Mouse (Mus musculus): ENCODE measurements around the gene Morn4. TPM values are rescaled to one million over a fixed set of nuclear protein-coding genes. Genes with fewer than 3 reads are reported as not detected.

Morn4 gene
- polyA plus RNA-seq, 1 experiment from 2014 or later: 116 TPM

- 64% methylated on average over 11 of the region's 11 CpGs for WGBS
- no peaks in the 10 kb centered on the region for H3K9me3 ChIP-seq (replicated peaks)
- no peak overlapping the region for H3K9ac ChIP-seq (replicated peaks)
- no peak for ATAC-seq (ENCODE audit: low FRiP score)
- no peak overlapping the region for H3K4me3 ChIP-seq (replicated peaks)
- H3K4me2 ChIP-seq: no peak overlapping the region
- peaks cover 4% of the 10 kb centered on the region; the same call in 1 of the 2 replicates for H3K4me1 ChIP-seq
- no peaks in the 10 kb centered on the region for H3K27me3 ChIP-seq (replicated peaks)
- peaks cover 25% of the 10 kb centered on the region for H3K36me3 ChIP-seq
- H3K27ac ChIP-seq (replicated peaks): no peak overlapping the region
Observed at GRCm38 (mm10) chr19:42080469-42080868, 5.7 kb downstream of the Morn4 start.

- H3K27me3 ChIP-seq (replicated peaks): no peaks in the 10 kb centered on the region
- WGBS: 84% methylated on average over 5 of the region's 5 CpGs
- no peaks in the 10 kb centered on the region for H3K9me3 ChIP-seq (replicated peaks)
- ATAC-seq (ENCODE audit: low FRiP score): no peak
- no peak overlapping the region for H3K27ac ChIP-seq (replicated peaks)
- no peak overlapping the region for H3K4me3 ChIP-seq (replicated peaks)
- peaks cover 30% of the 10 kb centered on the region for H3K36me3 ChIP-seq
- H3K9ac ChIP-seq (replicated peaks): no peak overlapping the region
- H3K4me1 ChIP-seq: 0 out of 2 replicates have a peak, but pooled peaks cover 2% of the 10 kb centered on the region
- H3K4me2 ChIP-seq: no peak overlapping the region
Observed at GRCm38 (mm10) chr19:42079950-42080349, 6.2 kb downstream of the Morn4 start.

- Histone ChIP-seq H3K27ac (replicated peaks) (no peak overlapping the region), H3K9me3 (replicated peaks) (no peaks in the 10 kb centered on the region), H3K4me2 (no peak overlapping the region), H3K4me3 (replicated peaks) (no peak overlapping the region), H3K9ac (replicated peaks) (no peak overlapping the region), H3K27me3 (replicated peaks) (no peaks in the 10 kb centered on the region), H3K4me1 (no peaks in the 10 kb centered on the region), H3K36me3 (peaks cover 40% of the 10 kb centered on the region)
- no peak for ATAC-seq (ENCODE audit: low FRiP score)
- 94% methylated on average over 12 of the region's 12 CpGs for WGBS
Observed at GRCm38 (mm10) chr19:42079006-42079405, 7.2 kb downstream of the Morn4 start.

GRCm38 (mm10) chr19:42078566-42078965 is 7.6 kb downstream of the Morn4 start:
- Histone ChIP-seq H3K4me3 (replicated peaks) (no peak overlapping the region), H3K4me2 (no peak overlapping the region), H3K27ac (replicated peaks) (no peak overlapping the region), H3K9ac (replicated peaks) (no peak overlapping the region), H3K4me1 (no peaks in the 10 kb centered on the region), H3K27me3 (replicated peaks) (no peaks in the 10 kb centered on the region), H3K9me3 (replicated peaks) (no peaks in the 10 kb centered on the region), H3K36me3 (peaks cover 43% of the 10 kb centered on the region)
- ATAC-seq (ENCODE audit: low FRiP score): no peak
- WGBS: 96% methylated on average over 8 of the region's 8 CpGs

- H3K36me3 ChIP-seq: peaks cover 48% of the 10 kb centered on the region
- H3K27me3 ChIP-seq (replicated peaks): no peaks in the 10 kb centered on the region
- no peak overlapping the region for H3K27ac ChIP-seq (replicated peaks)
- no peaks in the 10 kb centered on the region for H3K4me1 ChIP-seq
- no peak overlapping the region for H3K4me3 ChIP-seq (replicated peaks)
- H3K4me2 ChIP-seq: no peak overlapping the region
- no peaks in the 10 kb centered on the region for H3K9me3 ChIP-seq (replicated peaks)
- ATAC-seq (ENCODE audit: low FRiP score): no peak
- H3K9ac ChIP-seq (replicated peaks): no peak overlapping the region
- WGBS: 88% methylated on average over 16 of the region's 16 CpGs
Observed at GRCm38 (mm10) chr19:42075992-42076391, 10.2 kb downstream of the Morn4 start.

- no peak for ATAC-seq (ENCODE audit: low FRiP score)
- no peak overlapping the region for H3K4me2 ChIP-seq
- H3K9me3 ChIP-seq (replicated peaks): no peaks in the 10 kb centered on the region
- H3K27ac ChIP-seq (replicated peaks): no peak overlapping the region
- H3K9ac ChIP-seq (replicated peaks): no peak overlapping the region
- WGBS: 83% methylated on average over 2 of the region's 2 CpGs
- peaks cover 48% of the 10 kb centered on the region for H3K36me3 ChIP-seq
- H3K4me3 ChIP-seq (replicated peaks): no peak overlapping the region
- H3K27me3 ChIP-seq (replicated peaks): no peaks in the 10 kb centered on the region
- no peaks in the 10 kb centered on the region for H3K4me1 ChIP-seq
Observed at GRCm38 (mm10) chr19:42075051-42075450, 11.1 kb downstream of the Morn4 start.

- no peaks in the 10 kb centered on the region for H3K4me1 ChIP-seq
- no peak overlapping the region for H3K9ac ChIP-seq (replicated peaks)
- no peaks in the 10 kb centered on the region for H3K9me3 ChIP-seq (replicated peaks)
- no peak overlapping the region for H3K4me3 ChIP-seq (replicated peaks)
- peaks cover 41% of the 10 kb centered on the region for H3K36me3 ChIP-seq
- no peaks in the 10 kb centered on the region for H3K27me3 ChIP-seq (replicated peaks)
- no peak overlapping the region for H3K27ac ChIP-seq (replicated peaks)
- 84% methylated on average over 7 of the region's 7 CpGs for WGBS
- H3K4me2 ChIP-seq: no peak overlapping the region
- ATAC-seq (ENCODE audit: low FRiP score): no peak
Observed at GRCm38 (mm10) chr19:42072802-42073201, 13.4 kb downstream of the Morn4 start.

- Histone ChIP-seq H3K9me3 (replicated peaks) (no peaks in the 10 kb centered on the region), H3K27me3 (replicated peaks) (no peaks in the 10 kb centered on the region), H3K27ac (replicated peaks) (no peak overlapping the region), H3K4me2 (no peak overlapping the region), H3K4me1 (no peaks in the 10 kb centered on the region), H3K4me3 (replicated peaks) (no peak overlapping the region), H3K9ac (replicated peaks) (no peak overlapping the region), H3K36me3 (peaks cover 37% of the 10 kb centered on the region)
- 85% methylated on average over 15 of the region's 15 CpGs for WGBS
- ATAC-seq (ENCODE audit: low FRiP score): no peak
Observed at GRCm38 (mm10) chr19:42071886-42072608, 14.1 kb downstream of the Morn4 start.

- Histone ChIP-seq H3K4me1 (no peaks in the 10 kb centered on the region), H3K27ac (replicated peaks) (no peak overlapping the region), H3K36me3 (peaks cover 31% of the 10 kb centered on the region), H3K4me2 (no peak overlapping the region), H3K4me3 (replicated peaks) (no peak overlapping the region), H3K9me3 (replicated peaks) (no peaks in the 10 kb centered on the region), H3K9ac (replicated peaks) (no peak overlapping the region), H3K27me3 (replicated peaks) (no peaks in the 10 kb centered on the region)
- ATAC-seq (ENCODE audit: low FRiP score): no peak
- WGBS: 85% methylated on average over 7 of the region's 7 CpGs
Observed at GRCm38 (mm10) chr19:42071221-42071620, 14.9 kb downstream of the Morn4 start.

GRCm38 (mm10) chr19:42069241-42069525 is 17.0 kb downstream of the Morn4 start:
- Histone ChIP-seq H3K36me3 (peaks cover 10% of the 10 kb centered on the region; the same call in 1 of the 2 replicates), H3K4me2 (no peak overlapping the region), H3K4me3 (replicated peaks) (no peak overlapping the region), H3K4me1 (no peaks in the 10 kb centered on the region), H3K9ac (replicated peaks) (no peak overlapping the region), H3K27me3 (replicated peaks) (no peaks in the 10 kb centered on the region), H3K27ac (replicated peaks) (no peak overlapping the region), H3K9me3 (replicated peaks) (no peaks in the 10 kb centered on the region)
- 69% methylated on average over 6 of the region's 6 CpGs for WGBS
- ATAC-seq (ENCODE audit: low FRiP score): no peak

- no peak overlapping the region for H3K9ac ChIP-seq (replicated peaks)
- ATAC-seq (ENCODE audit: low FRiP score): no peak
- H3K4me3 ChIP-seq (replicated peaks): no peak overlapping the region
- 88% methylated on average over 11 of the region's 11 CpGs for WGBS
- H3K4me1 ChIP-seq: no peaks in the 10 kb centered on the region
- no peaks in the 10 kb centered on the region for H3K27me3 ChIP-seq (replicated peaks)
- H3K4me2 ChIP-seq: no peak overlapping the region
- no peak overlapping the region for H3K27ac ChIP-seq (replicated peaks)
- no peaks in the 10 kb centered on the region for H3K9me3 ChIP-seq (replicated peaks)
- peaks cover 6% of the 10 kb centered on the region; the same call in 1 of the 2 replicates for H3K36me3 ChIP-seq
Observed at GRCm38 (mm10) chr19:42068441-42069240, 17.5 kb downstream of the Morn4 start.

GRCm38 (mm10) chr19:42061443-42061842 is 24.7 kb downstream of the Morn4 start:
- Histone ChIP-seq H3K27ac (replicated peaks) (no peak overlapping the region), H3K4me3 (replicated peaks) (no peak overlapping the region), H3K9me3 (replicated peaks) (no peaks in the 10 kb centered on the region), H3K9ac (replicated peaks) (no peak overlapping the region), H3K4me1 (no peaks in the 10 kb centered on the region), H3K36me3 (no peaks in the 10 kb centered on the region), H3K27me3 (replicated peaks) (no peaks in the 10 kb centered on the region), H3K4me2 (no peak overlapping the region)
- WGBS: 96% methylated on average over 7 of the region's 7 CpGs
- ATAC-seq (ENCODE audit: low FRiP score): no peak

Data from neural tube, embryonic 15.5 days (tissue).